Mouse (Mus musculus) yolk sac, embryonic 10.5 days (tissue): ENCODE data around the gene Eif4g3.

Experiments used
- DNase-seq: peaks from one replicate; pipeline ENCODE4 v3.0.0-alpha.2; 2017; ENCODE audit warnings: low spot score

The Eif4g3 gene

GRCm38 (mm10) chr4:138220761-138221160 lies 227.9 kb downstream of the Eif4g3 start:
- no peak for DNase-seq

GRCm38 (mm10) chr4:138221406-138221805 lies 228.6 kb downstream of the Eif4g3 start:
- no peak for DNase-seq

GRCm38 (mm10) chr4:138222396-138222795 lies 229.6 kb downstream of the Eif4g3 start:
- no peak for DNase-seq

GRCm38 (mm10) chr4:138223623-138224022 lies 230.8 kb downstream of the Eif4g3 start:
- no peak for DNase-seq

- no peak for DNase-seq
Measured at GRCm38 (mm10) chr4:138246756-138247665, 254.2 kb downstream of the Eif4g3 start.

GRCm38 (mm10) chr4:138250088-138250960 lies 257.5 kb downstream of the Eif4g3 start, which contains the start of the genes Sh2d5 and Kif17:
TSS of gene Sh2d5 (plus strand) at chr4:138250403.
TSS of gene Kif17 (plus strand) at chr4:138250435.
- DNase-seq, result peak; percentile 89

- peak; percentile 47 for DNase-seq
Measured at GRCm38 (mm10) chr4:138251819-138252218, 259.0 kb downstream of the Eif4g3 start.

- DNase-seq, result no peak
Measured at GRCm38 (mm10) chr4:138252231-138252630, 259.4 kb downstream of the Eif4g3 start.

GRCm38 (mm10) chr4:138257116-138257687 lies 264.4 kb downstream of the Eif4g3 start:
- DNase-seq, result no peak
